Mouse (Mus musculus) spleen, adult 2 months (tissue): Measurements from ENCODE around the gene Upk1a.

Experiments used
- CTCF ChIP-seq: fragments of 200-500 bp; IDR thresholded peaks from 2 replicates; pipeline ENCODE4 v1.5.1; 2011; ENCODE audit warnings: mild to moderate bottlenecking, inconsistent platforms; ENCODE audit not compliant: insufficient read depth, insufficient read length, insufficient replicate concordance; ENCODE audit errors: extremely low read depth
- POLR2A ChIP-seq: fragments of 200-500 bp; IDR thresholded peaks from 2 replicates; pipeline ENCODE4 v1.6.1; 2011; ENCODE audit warnings: low read depth, low read length, inconsistent platforms

- TF ChIP-seq CTCF (no peak), POLR2A (no peak)
These were observed 26.1 kb downstream of the Upk1a start for GRCm38 (mm10) chr7:30586455-30587020.
